Mouse (Mus musculus) lung, postnatal 25 days (tissue): ENCODE measurements at regions not wholly inside any gene's neighbourhood (a gene's known extent, or its start where the extent isn't known, plus 50 kb on each side); places are given as distances from the start of the nearest gene placed in this dataset.

Experiments
- DNase-seq: peaks from one replicate; pipeline ENCODE4 v3.0.0; 2022; ENCODE audit warnings: low spot score

DNA sequence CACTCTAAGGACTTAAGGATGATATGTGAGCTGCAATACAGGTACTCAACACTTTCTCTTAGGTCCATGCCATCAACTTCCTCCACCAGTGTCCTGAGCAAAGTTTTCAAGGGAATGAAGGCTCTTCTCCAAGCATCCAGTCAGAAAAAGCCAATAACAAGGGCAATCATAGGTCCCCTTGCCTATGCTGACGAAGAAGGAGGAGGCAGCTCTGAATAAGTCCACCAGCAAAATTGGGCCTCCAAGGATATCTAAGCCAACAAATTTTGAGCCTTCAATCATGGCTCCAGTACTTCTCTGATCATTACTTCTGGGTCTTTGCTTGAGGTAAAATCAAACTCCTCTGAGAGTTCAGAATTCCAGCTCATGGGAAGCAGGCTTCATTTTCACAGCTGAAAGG lies 293.1 kb downstream of the Snurf start:
- DNase-seq: peak; percentile 9
